Mouse (Mus musculus): ENCODE measurements around the gene Tmpo. TPM values are rescaled to one million over a fixed set of nuclear protein-coding genes. Genes with fewer than 3 reads are reported as not detected.

Tmpo gene
- total RNA-seq, 2 experiments from 2014 or later = 33.2 to 35.8 TPM

DNA sequence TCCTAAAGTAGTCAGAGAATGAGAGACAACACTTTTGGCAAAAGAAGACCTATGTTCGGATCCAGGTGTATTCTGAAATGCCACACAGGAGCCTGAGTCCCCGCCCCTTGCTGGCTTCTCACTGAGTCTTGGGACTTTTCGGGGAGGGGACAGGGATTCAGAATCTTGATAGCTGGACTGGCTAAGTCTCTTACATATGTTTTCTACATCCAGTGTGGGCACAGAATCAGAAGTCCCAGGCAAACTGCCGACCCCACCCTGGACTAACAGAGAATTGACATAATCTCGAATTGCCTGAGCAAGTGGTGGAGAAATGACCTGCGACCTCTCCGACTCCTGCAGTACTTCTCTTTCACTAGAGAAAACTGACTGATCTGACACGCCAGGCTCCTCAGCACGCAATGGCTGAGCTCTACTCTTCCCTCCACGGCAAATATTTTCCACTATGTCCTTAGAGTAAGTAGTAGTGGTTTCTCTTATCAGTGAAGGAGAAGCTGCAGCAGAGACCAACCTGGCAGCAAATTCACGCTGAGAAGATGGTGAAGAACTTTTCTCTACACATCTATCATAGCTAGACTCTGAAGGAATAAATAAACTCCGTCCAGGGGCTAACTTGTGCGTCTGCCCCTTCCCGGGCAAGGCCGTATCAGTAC, 18.5 kb downstream of the Tmpo start:
- no peak for DNase-seq (ENCODE audit: extremely low spot score in 1 of 2, low spot score in 1 of 2)

DNA sequence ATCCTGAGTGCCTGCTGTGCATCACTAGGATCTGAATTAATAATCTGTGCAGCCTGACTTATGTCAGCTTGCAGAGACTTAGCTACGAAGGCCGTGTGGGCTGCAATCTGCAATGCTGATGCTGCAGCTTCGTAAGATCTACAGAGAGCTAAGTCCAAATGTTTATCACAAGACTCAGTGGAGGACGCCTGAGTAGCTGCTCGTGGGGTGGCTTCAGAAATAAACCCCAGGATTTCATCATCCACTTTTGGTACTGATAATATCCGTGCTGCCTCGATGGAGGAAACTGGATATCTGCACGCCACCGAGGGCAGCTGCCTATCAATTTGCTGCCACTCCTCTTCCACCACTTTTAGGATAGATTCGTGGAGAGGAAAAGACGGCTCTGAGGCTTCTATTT, 19.0 kb downstream of the Tmpo start:
- no peak for DNase-seq (ENCODE audit: extremely low spot score in 1 of 2, low spot score in 1 of 2)

DNA sequence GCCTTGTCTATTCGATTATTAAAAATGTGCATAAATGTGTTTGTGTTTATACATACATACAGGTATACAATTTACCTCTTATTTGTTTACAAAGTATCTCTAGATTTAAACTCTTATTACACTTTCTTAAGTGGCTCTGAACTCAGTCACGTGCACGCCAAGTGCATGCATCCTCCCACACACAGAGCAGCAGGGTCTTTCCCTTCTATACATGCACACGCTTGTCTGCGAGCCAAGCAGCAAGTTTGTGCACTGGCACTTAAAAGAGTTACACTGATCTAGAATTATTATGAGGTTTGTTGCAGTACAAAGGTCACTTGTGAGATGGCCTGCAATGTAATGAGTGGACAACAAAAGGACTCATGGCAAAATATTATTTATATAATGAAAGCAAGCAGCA, 20.1 kb downstream of the Tmpo start:
- DNase-seq (ENCODE audit: extremely low spot score in 1 of 2, low spot score in 1 of 2) = no peak

DNA sequence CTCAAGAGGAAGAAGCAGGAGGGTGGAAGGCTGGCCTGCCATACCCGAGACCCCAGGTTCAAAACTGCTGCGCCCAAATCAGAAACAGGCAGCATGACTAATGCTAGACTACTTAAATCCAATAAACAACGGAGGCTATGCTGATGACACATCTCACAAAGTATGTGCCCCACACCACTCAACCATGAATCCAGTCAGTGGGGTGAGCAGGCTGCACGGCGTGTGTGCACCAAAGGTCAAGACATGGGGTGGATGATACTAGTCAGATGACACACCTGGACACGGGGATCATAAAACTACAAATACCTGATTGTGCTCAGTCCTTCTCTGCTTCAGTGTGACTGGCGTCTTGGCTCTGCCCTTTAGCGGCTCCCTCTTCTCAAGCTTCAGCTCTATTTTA, 22.7 kb downstream of the Tmpo start:
- DNase-seq (ENCODE audit: extremely low spot score in 1 of 2, low spot score in 1 of 2) = no peak

DNA sequence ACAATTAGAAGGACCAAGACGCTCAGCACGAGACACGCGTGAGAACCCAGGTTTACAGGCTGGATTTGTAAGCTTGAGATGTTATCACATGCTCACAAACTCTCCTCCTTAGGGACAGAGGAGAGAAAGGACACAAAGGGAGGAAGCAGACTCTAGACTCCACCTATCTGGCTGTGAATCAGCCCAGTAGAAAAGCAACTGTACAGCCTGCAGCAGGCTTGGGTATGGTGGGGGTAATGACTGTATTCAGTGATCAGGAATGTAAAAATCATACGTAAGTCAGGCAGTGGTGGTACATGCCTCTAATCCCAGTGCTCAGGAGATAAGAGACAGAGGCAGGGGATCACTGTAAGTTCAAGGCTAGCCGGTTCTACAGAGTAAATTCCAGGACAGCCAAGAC, 24.8 kb downstream of the Tmpo start:
- DNase-seq (ENCODE audit: extremely low spot score in 1 of 2, low spot score in 1 of 2) = no peak

DNA sequence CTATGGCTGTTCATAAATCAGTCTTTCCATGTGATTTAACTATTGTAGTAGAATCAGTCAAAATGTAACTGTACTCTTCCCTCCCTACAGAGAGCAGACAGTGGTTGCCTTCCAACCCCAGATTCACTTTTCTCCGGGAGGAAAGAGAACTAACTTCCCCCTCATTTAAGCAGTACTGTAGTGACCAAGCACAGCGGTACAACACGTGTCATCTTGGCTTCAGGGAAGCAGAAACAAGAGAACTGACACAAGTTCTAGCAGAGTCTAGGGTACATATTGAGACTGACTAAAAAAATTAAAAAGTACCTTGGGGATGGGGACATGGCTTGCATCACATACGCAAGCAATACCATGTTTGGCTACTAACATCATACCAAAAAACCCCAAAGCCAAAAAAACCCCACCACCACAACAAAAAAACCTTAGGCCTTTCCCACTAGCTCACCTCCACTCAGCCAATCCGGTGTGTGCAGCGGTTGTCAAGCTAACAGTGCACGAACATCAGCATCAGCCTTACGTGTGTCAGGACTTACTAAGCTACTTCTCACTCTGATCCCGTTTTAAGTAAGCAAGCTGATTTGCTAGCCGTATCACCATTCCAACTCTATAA, 27.1 kb downstream of the Tmpo start:
- no peak for DNase-seq (ENCODE audit: extremely low spot score in 1 of 2, low spot score in 1 of 2)

DNA sequence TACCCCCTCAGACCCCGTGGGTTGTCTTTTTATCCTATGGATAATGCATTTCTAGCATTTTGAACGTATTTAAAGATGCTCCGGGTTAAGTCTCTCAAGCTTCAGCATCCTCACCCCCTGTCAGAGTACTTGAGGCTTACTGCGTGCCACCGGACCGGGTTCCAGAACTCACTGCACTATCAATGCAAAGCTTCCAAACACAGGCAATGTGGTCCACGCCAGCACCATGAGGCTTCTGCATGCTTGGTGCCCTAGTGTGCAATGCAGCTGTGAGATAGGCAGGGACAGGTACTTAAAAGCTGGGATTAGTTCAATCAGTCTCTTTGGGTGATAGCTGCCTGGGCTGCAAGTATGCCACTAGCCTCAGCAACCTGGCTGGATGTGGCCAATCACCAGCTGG, 35.7 kb downstream of the Tmpo start:
- DNase-seq (ENCODE audit: extremely low spot score in 1 of 2, low spot score in 1 of 2) = no peak

DNA sequence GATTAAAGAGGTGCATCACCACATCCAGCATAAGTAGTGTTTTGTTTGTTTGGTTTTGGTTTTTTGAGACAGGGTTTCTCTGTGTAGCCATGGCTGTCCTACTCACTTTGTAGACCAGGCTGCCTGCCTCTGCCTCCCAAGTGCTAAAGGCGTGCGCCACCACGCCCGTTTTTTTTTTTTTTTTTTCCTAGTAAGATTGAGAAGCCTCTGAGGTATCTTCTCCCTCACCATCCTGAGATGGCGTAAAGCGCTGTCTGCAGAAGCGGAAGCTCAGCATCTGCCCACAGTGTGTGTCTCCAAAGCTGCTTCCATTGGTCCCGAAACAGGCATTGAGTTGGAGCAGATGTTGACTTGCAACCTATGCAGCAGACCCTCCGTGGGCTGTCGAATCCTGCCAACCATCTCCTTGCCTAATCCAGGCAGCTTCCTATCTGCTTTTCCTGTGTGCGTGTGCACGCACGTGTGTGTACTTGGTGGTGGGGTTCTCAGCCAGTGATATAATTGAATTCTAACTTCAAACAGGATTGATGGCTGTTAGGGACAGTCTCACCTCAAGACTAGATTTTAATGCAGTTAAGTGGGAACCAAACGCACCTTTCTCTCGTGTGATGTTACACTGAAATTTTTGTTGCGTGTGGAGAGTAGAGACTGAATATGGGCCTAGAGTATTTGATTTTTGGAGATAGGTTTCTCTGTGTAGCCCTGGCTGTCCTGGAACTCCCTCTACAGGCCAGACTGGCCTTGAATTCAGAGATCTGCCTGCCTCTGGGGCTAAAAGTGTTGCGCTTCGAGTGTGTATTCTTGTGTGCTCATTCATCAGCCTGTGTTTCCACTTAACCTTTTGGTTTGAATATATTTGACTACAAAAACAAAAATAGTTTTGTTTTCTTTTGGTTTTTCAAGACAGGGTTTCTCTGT, 37.5 kb downstream of the Tmpo start:
- no peak for DNase-seq (ENCODE audit: extremely low spot score in 1 of 2, low spot score in 1 of 2)

DNA sequence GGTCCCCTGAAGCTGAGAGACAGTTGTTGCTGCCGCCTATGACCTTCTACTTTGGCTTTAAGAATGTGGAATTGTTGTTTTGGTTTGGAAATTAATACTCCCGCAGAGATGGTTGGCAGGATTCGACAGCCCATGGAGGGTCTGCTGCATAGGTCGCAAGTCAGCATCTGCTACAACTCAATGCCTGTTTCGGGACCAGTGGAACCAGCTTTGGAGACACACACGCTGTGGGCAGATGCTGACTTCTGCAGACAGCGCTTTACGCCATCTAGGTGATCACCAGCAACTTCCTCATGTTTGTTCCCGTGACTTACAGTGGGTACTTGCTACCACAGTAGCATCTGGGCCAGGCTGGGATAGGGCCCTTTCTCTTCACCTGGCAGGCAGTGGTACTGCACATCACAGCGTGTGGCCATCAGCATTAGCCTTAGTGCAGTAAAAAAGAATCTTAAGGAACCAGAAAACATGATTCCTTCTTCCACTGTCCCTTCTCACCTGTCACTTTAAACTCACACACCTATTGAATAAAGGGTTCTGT, 38.4 kb downstream of the Tmpo start:
- DNase-seq (ENCODE audit: extremely low spot score in 1 of 2, low spot score in 1 of 2) = no peak

DNA sequence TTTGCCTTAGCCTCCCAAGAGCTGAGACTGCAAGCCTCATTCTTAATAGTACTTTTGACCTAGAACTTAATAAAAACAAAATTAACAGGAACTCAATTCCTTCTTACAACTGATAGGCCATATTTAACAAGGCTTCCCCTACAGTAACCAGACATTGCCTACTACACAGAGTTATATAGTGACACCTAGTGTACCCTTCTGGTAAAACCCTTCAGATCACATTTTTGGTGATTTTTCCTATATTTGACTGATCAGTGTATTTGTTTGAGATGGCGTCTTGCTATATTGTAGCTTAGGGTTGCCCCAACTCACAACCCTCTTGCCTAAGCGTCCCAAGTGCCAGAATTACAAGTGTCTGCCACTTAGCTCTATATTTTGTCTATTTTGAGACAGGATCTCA, 39.6 kb downstream of the Tmpo start:
- DNase-seq (ENCODE audit: extremely low spot score in 1 of 2, low spot score in 1 of 2) = no peak

DNA sequence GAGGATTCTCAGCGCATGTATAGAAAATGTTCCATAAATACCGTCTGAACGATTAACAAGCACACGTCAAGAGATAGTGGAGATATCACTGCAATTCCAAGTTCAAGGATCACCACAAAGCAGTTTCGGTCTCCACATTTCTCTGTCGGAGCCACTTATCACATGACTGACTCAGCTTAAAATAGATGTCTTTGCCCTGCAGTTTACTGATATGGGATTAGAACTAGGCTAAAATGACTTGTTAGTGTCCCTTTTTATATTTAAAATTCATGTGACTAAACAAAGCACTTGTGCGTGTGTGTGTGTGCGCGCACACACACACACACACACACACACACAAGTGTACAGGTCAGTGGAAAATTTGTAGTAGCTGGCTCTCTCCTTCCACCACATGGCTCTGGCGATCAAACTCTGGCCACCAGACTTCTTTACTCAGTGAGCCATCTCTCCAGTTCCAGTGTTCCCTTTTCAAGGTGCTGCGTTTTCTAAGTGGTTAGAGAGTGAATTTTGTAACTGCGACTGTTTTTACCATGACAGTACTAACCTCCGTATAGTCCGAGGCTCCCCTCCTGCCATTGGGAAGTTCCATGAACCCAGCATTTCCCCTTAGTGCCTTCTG, 41.9 kb downstream of the Tmpo start:
- DNase-seq (ENCODE audit: extremely low spot score in 1 of 2, low spot score in 1 of 2) = no peak

DNA sequence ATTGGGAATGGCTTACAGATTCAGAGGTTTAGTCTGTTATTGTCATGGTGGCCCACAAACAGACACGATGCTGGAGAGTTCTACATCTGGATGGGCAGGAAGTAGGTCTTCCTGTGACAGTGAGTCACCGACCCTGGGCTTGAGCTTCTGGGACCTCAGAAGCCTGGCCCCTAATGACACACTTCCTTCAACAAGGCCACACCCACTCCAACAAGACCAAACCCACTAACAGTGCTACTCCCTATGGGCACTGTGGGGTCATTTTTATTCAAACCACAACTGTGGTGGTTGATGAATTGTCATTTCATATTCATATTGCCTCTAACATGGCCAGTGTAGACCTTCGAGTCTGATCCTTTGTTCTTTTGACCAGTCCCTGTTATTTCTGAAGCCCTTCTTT, 42.8 kb downstream of the Tmpo start:
- no peak for DNase-seq (ENCODE audit: extremely low spot score in 1 of 2, low spot score in 1 of 2)

DNA sequence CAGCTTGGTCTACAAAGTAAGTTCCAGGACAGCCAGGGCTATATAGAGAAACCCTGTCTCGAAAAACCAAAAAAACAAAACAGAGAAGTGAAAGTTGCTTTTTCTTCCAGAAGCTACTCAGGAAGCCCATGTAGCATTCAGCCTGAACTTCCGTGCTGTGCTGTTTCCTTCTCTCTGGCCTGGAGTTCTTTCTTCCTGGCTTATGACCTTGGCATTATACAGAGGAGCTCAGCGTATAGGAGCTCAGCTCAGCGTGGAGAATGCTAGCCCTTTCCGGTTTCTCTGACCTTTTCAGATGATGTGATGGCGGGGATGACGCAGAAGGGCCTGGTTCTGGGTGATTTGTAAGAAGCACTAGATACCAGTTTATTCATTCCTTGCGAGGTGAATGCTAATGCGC, 43.7 kb downstream of the Tmpo start:
- no peak for DNase-seq (ENCODE audit: extremely low spot score in 1 of 2, low spot score in 1 of 2)

DNA sequence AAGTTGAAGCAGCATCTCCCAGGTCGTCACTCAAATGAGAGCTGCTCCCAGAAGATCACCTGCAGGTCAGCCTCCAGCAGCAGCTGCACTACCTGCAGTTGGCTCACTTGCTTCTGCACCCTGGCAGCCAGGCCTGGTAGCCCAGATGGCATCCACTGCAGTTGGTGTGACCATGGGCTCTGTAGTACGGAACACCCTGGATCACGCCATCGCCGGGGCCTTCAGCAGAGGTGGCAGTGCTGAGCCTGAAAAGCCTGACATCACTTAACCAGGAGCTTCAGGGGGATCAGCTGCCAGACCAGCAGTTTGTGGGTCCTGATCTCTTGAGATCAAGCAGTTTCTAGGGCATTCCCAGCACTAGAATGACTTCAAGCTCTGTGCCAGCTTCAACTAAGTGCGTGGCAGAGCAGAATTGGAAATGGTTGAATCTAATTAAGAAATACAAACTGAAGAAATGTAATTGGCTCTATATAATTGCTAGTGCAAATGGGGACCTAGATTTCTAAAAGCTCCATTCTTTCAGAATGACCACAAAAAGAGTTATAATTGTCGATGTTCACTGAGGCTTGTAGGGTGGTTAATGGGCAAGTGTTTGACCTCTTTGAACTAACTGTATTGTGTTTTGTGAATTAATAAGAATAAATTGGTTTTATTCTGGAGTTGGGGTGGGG, 45.7 kb downstream of the Tmpo start:
- DNase-seq (ENCODE audit: extremely low spot score in 1 of 2, low spot score in 1 of 2) = no peak

DNA sequence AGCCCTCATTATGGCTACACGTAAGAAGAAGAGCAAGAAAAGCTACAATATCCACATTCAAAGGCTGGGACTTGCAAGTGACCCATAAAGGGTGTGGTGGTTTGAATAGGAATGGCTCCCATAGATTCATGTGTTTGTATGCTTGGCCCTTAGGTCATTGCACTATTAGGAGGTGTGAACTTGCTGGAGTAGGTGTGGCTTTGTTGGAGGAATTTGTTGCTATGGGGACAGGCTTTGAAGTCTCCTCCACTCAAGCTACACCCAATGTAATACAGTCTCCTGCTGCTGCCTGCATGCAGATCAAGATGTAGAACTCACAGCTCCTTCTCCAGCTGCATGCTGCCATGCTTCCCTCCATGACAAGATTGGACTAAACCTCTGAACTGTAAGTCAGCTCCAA, 49.5 kb downstream of the Tmpo start:
- DNase-seq (ENCODE audit: extremely low spot score in 1 of 2, low spot score in 1 of 2) = no peak

DNA sequence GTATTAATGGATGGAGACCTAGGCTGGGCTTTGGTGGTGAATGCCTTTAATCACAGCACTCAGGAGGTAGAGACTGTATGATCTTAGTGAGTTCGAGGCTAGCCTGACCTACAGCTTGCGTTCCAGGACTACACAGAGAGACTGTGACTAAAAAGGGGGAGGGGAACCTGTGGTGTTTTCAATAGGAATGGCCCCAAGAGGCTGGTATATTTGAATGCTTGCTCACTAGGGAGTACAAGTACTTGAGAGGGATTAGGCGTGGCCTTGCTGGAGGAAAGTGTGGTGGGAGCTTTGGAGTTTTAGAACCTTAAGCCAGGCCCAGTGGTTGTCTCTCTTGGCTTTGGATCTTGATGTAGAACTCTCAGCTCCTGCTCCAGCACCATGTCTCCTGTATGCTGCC, 50.3 kb downstream of the Tmpo start:
- no peak for DNase-seq (ENCODE audit: extremely low spot score in 1 of 2, low spot score in 1 of 2)

DNA sequence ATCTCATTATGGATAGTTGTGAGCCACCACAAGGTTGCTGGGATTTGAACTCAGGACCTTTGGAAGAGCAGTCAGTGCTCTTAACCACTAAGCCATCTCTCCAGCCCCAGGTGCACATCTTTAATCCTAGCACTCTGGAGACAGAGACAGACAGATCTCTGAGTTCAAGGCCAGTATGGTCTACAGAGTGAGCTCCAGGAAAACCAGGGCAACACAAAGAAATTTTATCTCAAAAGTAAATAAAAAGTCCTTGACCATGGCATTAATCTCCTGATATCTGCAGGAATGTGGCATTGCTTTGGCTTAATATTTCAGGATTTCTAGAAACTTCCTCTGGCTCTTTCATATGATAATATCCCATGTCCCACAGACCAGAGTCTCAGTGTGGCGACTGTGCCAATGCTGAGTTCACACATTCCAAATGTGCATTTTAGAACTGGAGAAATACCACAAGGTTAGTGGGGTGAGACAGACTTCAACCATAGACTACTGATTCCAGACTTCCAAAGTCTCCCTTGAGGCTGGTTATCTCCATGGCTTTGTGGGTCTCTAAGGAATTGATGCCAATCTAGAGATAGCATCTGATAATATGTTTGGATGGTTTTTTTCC, 52.5 kb downstream of the Tmpo start:
- no peak for DNase-seq (ENCODE audit: extremely low spot score in 1 of 2, low spot score in 1 of 2)

DNA sequence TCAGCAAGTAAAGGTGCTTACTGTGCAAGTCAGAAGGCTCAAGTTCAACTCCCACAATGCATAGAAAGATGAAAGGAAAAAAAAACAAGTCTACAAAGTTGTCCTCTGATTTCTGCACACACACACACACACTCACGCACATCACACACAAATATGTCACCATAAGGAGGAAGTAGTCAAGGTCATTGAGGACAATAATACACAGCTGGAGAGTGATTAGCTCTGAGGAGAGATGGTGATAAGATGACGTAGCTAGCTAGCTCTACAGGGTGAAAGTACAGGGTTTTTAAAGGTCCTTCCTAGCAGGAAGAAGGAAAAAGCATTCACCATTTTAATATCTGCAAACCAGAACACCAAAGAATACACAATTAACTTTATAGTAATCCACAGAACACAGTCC, 53.7 kb downstream of the Tmpo start:
- no peak for DNase-seq (ENCODE audit: extremely low spot score in 1 of 2, low spot score in 1 of 2)

DNA sequence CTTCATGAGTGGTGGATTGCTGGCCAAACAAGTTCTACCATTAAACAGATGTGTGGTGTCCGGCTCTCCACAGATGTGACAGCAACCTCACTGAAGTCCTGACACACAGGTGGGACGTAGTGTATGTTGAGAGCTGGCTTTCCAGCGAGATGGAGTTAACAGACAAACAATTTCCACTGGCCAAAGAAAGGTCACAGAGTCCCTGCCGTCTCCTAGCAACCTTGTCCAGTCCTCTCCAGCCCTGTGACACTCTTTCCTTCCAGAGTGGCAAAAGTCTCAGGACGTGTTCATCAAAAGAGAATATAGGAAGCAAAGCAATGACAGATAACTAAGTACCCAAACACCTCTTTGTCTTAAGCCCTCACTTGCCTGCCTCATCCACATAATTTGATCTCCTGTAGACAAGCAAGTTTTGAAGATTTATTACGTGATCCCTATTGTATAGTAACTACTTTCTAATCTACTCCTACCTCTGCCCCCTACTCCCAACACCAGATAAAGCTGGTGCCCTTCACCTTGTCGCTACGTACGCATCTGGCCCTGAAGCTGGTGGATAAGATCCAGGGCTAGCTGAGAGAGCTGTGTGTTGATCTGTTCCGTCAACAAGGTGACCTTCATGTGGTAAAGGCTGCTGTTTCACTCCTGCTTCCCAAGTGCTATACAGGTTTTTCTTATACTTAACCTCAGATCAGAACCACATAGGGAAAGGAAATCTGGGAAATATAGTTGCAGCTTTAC, 54.3 kb downstream of the Tmpo start:
- no peak for DNase-seq (ENCODE audit: extremely low spot score in 1 of 2, low spot score in 1 of 2)
